Mouse (Mus musculus): ENCODE measurements around the gene Add1. TPM values are rescaled to one million over a fixed set of nuclear protein-coding genes. Genes with fewer than 3 reads are reported as not detected.

The Add1 gene
- polyA plus RNA-seq, 1 experiment: 191 TPM

GRCm38 (mm10) chr5:34635665-34636192, 62.3 kb downstream of the Add1 start:
- Histone ChIP-seq H3K4me1 (ENCODE audit: control insufficient read depth, insufficient read depth, low read length) (no peaks in the 10 kb centered on the region), H3K27ac (ENCODE audit: insufficient read depth, low read length) (no peak overlapping the region), H3K4me3 (ENCODE audit: insufficient read depth, low read length) (peak overlapping the region; percentile 54)
- TF ChIP-seq POLR2A (IDR thresholded peaks at IDR 0.05; ENCODE audit: low read depth, low read length): no peak
- TF ChIP-seq CTCF (IDR thresholded peaks at IDR 0.05; ENCODE audit: borderline replicate concordance, insufficient read depth, low read length): no peak

DNA sequence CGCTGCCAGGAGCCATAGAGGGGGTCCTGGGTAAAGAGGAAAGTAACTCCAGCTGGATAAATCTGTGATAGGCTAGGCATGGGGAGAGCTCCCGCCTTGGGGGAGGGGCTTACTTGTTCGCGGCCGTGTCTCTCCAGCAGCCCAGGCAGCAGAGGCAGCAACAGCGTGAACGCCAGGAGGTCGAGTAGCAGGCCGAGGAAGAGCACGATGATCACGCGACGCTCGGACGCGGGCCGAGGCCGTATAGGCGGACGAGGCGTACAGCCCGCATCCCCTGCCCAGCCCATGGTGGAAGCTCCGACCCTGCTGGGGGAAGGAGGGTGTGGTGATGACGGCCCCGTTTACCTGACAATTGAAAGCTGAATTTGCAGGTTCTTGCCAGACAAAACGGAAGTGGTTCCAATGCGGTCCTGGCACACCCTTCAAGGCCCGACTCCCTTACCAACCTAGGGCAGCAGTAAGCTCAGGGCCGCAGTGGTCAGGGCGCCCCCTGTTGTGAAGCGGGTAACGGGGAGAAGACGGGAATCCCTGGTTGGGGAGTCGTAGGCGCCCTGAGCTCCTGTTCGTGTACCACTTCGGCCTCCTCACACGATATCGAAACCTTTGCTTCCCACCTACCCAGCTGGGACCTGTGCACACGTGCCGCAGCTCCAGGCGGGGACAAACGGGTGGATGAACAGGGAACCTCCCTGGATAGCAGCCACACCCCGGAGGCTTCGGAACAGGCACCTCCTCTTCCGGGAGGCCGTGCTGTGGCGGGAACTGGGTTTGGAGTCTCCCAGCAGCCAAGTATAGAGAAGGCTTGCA, 63.2 kb downstream of the Add1 start, which contains the start of gene Mfsd10:
Gene Mfsd10, minus strand, starts transcription at position 732 of the 807 bp plus-strand sequence.
- H3K27ac ChIP-seq (ENCODE audit: insufficient read depth, low read length): peak within 1 kb of the TSS; percentile 74
- TF ChIP-seq POLR2A (IDR thresholded peaks at IDR 0.05; ENCODE audit: low read depth, low read length) (peak; percentile 97), CTCF (IDR thresholded peaks at IDR 0.05; ENCODE audit: borderline replicate concordance, insufficient read depth, low read length) (peak; percentile 60; the same call in 1 of the 2 replicates)
- H3K4me1 ChIP-seq (ENCODE audit: control insufficient read depth, insufficient read depth, low read length): no peaks in the 10 kb centered on the region
- peak within 1 kb of the TSS; percentile 54 for H3K4me3 ChIP-seq (ENCODE audit: insufficient read depth, low read length)

DNA sequence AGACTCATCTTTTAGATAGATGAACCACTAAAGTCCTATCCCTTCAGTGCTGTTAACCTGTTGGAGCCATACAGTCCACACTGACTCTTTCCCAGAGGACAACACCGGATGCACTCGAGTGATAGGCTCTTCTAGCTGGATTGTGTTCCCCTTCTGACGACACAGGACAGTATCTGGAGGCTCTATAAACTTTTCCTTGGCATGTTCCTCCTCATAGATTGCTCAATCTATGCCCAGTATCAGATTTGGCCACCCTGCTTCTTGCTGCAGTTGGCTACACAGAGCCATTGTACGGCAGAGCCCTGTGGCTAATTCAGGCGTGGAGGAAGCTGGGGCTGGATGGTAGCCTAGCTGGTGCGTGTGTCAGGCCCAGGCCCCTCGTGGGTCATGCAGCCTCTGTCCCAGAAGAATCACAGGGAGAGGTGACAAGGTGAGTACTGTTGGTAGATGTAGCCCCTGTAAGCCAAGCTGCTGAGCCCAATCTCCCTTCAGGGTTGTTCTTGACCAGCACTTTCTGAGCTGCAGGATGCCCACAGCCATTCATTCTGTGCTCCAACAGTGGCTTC, 64.2 kb downstream of the Add1 start:
- Histone ChIP-seq H3K27ac (ENCODE audit: insufficient read depth, low read length) (no peak overlapping the region), H3K4me1 (ENCODE audit: control insufficient read depth, insufficient read depth, low read length) (no peaks in the 10 kb centered on the region), H3K4me3 (ENCODE audit: insufficient read depth, low read length) (no peak overlapping the region)
- no peak for TF ChIP-seq CTCF (IDR thresholded peaks at IDR 0.05; ENCODE audit: borderline replicate concordance, insufficient read depth, low read length)
- no peak for TF ChIP-seq POLR2A (IDR thresholded peaks at IDR 0.05; ENCODE audit: low read depth, low read length)

- no peak for TF ChIP-seq POLR2A (IDR thresholded peaks at IDR 0.05; ENCODE audit: low read depth, low read length)
- no peak for TF ChIP-seq CTCF (IDR thresholded peaks at IDR 0.05; ENCODE audit: borderline replicate concordance, insufficient read depth, low read length)
- no peak overlapping the region for H3K27ac ChIP-seq (ENCODE audit: insufficient read depth, low read length)
Observed at GRCm38 (mm10) chr5:34641991-34642390, 68.5 kb downstream of the Add1 start.

GRCm38 (mm10) chr5:34642932-34643331, 69.5 kb downstream of the Add1 start:
- Histone ChIP-seq H3K4me1 (ENCODE audit: control insufficient read depth, insufficient read depth, low read length) (peaks cover 9% of the 10 kb centered on the region; the same call in 1 of the 2 replicates), H3K4me3 (ENCODE audit: insufficient read depth, low read length) (no peak overlapping the region), H3K27ac (ENCODE audit: insufficient read depth, low read length) (no peak overlapping the region)
- TF ChIP-seq CTCF (IDR thresholded peaks at IDR 0.05; ENCODE audit: borderline replicate concordance, insufficient read depth, low read length) (no peak), POLR2A (IDR thresholded peaks at IDR 0.05; ENCODE audit: low read depth, low read length) (no peak)

More at GRCm38 (mm10) chr5:34641991-34642390, 68.5 kb downstream of the Add1 start:
- H3K4me1 ChIP-seq (ENCODE audit: control insufficient read depth, insufficient read depth, low read length): peaks cover 9% of the 10 kb centered on the region; the same call in 1 of the 2 replicates
- H3K4me3 ChIP-seq (ENCODE audit: insufficient read depth, low read length): no peak overlapping the region

- Histone ChIP-seq H3K4me3 (ENCODE audit: insufficient read depth, low read length) (no peak overlapping the region), H3K4me1 (ENCODE audit: control insufficient read depth, insufficient read depth, low read length) (peaks cover 9% of the 10 kb centered on the region; the same call in 1 of the 2 replicates)
- TF ChIP-seq POLR2A (IDR thresholded peaks at IDR 0.05; ENCODE audit: low read depth, low read length) (no peak), CTCF (IDR thresholded peaks at IDR 0.05; ENCODE audit: borderline replicate concordance, insufficient read depth, low read length) (peak; percentile 44; the same call in 1 of the 2 replicates)
Observed at GRCm38 (mm10) chr5:34647581-34647980, 74.1 kb downstream of the Add1 start.

GRCm38 (mm10) chr5:34652961-34653360, 79.5 kb downstream of the Add1 start:
- Histone ChIP-seq H3K27ac (ENCODE audit: insufficient read depth, low read length) (no peak overlapping the region), H3K4me1 (ENCODE audit: control insufficient read depth, insufficient read depth, low read length) (no peaks in the 10 kb centered on the region), H3K4me3 (ENCODE audit: insufficient read depth, low read length) (no peak overlapping the region)
- TF ChIP-seq CTCF (IDR thresholded peaks at IDR 0.05; ENCODE audit: borderline replicate concordance, insufficient read depth, low read length): no peak
- TF ChIP-seq POLR2A (IDR thresholded peaks at IDR 0.05; ENCODE audit: low read depth, low read length): no peak

More at GRCm38 (mm10) chr5:34647581-34647980, 74.1 kb downstream of the Add1 start:
- no peak overlapping the region for H3K27ac ChIP-seq (ENCODE audit: insufficient read depth, low read length)

- TF ChIP-seq CTCF (IDR thresholded peaks at IDR 0.05; ENCODE audit: borderline replicate concordance, insufficient read depth, low read length) (no peak), POLR2A (IDR thresholded peaks at IDR 0.05; ENCODE audit: low read depth, low read length) (no peak)
- H3K4me1 ChIP-seq (ENCODE audit: control insufficient read depth, insufficient read depth, low read length): no peaks in the 10 kb centered on the region
- H3K27ac ChIP-seq (ENCODE audit: insufficient read depth, low read length): no peak overlapping the region
- H3K4me3 ChIP-seq (ENCODE audit: insufficient read depth, low read length): no peak overlapping the region
Observed at GRCm38 (mm10) chr5:34654881-34655280, 81.4 kb downstream of the Add1 start.

DNA sequence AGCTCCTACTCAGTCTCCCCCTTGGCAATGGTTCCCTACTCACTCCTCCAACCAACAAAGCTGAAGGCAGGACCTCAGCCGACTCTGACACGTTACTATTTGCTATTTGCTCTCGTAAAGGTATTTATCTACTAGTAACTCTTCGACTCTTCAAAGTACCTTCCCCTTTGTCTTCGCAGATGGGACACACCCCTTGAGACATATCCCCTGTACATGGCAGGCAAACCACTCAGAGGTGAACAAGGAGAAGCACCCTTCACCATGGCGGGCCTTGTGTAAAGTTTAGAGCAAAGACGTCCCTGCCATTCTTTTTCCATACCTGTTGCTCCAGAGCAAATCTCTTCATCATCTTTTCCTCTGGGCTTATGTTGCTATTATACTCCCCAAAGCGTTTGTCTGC, 84.1 kb downstream of the Add1 start:
- Histone ChIP-seq H3K27ac (ENCODE audit: insufficient read depth, low read length) (no peak overlapping the region), H3K4me1 (ENCODE audit: control insufficient read depth, insufficient read depth, low read length) (no peaks in the 10 kb centered on the region), H3K4me3 (ENCODE audit: insufficient read depth, low read length) (no peak overlapping the region)
- no peak for TF ChIP-seq CTCF (IDR thresholded peaks at IDR 0.05; ENCODE audit: borderline replicate concordance, insufficient read depth, low read length)
- TF ChIP-seq POLR2A (IDR thresholded peaks at IDR 0.05; ENCODE audit: low read depth, low read length): no peak

Data from embryonic fibroblast, embryonic 13.5 days (primary cell).